Mouse (Mus musculus) MEL-GATA-1-ER (cell line): Measurements from ENCODE around the gene Rad9a.

Experiments
- DNase-seq: peaks from one replicate; pipeline ENCODE4 v3.0.0-alpha.2; 2012; ENCODE audit warnings: low read depth; ENCODE audit errors: extremely low read depth

Gene Rad9a

DNA sequence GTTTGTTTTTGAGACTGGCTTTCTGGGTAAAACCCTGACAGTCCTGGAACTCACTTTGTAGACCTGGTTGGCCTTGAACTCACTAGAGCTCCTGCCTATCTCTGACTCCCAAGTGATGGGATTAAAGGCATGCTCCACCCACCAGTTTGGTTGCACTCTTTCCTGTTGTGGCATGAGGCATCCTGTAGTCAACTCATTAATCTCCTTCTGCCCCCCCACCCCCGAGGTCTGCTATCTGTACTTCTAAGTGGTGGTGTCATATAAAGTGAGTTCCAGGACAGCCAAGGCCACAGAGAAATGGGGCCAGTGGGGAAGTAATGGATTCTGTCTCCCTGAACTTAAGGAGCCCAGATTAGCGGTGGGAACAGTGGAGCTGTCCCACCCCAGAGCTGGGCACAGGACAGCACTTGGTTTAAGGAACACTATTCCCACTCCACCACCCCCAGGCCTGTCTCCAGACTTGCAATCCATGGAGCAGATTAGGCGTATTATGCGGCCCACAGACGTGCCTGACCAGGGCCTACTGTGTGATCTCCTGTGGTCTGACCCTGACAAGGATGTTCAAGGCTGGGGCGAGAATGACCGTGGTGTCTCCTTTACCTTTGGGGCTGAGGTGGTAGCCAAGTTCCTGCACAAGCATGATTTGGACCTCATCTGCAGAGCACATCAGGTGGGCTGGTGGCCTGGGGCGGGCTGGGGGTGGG, 7.3 kb downstream of the Rad9a start:
- DNase-seq, result no peak

DNA sequence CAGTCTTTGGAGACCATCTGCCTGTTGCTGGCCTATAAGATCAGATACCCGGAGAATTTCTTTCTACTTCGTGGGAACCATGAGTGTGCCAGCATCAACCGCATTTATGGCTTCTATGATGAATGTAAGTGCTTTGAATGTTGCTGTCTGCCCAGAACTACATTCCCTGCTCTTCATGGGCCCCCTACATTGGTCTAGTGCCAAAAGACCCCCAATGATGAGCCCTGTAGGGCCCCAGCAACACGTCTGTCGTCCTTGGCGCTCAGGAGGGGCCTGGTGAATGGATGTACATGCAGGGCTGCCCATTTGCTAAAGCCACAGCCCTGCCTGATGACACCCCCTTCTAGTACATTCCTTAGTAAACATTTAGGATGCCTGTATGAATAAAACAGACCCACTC, 8.3 kb downstream of the Rad9a start:
- DNase-seq, result no peak

DNA sequence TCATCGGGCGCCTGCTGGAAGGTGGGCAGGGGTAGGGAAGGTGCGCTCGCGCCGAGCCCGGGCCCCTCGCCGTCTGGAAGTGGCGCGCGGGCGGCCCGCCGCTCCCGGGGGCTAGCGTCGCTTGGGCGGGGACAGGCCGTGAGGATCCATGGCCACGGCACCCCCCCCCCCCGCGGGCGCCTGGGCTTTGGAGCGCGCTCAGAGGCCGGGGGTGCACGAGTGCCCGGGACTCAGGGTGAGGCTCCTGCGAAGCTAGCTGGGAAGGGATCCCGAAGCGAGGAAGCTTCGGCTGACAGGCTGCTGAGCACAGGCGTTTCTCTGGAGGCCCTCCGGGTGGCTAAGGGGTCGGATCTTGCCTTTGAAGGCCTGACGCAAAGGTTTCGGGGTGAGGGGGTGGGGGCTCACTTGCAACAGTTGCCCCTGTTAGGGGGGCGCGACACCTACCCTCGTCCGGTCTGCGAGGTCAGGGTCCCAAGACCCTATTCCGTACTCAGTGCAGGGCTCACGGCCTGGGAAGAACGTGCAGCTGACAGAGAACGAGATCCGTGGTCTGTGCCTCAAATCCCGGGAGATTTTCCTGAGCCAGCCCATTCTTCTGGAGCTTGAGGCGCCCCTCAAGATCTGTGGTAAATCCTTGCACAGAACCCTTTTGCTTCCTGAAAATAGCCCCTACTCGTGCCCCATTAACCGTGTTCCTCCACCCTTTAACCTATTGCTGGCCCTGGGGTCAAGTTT, 9.0 kb downstream of the Rad9a start:
- no peak for DNase-seq

DNA sequence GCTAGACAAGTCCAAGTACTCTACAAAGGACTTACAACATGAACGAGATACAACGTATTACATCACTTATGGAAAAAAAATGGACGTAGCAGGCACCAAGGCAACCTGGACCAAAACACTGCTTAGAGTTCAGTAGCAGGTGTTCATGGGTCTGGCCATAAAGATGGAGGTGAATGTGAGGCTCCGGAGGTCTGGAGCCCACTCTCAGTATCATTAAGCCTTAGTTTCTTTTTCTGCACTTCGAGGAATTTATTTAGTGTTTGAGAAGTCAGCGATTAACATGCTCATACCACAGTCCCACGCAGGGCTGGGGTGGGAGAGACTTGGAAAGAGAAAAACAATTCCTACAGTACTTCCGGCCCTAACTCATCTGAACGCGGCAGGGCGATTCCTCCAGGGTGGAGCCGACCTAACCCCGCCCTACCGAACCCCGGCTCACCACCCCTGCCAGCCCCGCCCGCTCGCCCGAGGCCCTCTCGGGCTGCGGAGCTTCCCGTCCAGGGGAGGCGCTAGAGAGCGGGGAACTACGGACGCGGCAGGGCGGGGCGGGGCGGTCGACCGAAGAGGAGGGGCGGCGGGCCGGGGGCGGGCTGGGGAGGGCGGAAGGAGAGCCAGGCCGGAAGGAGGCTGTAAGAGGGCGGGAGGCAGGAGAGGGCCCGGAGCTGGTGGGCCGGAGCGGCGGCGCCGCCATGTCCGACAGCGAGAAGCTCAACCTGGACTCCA, 9.8 kb downstream of the Rad9a start, which contains the start of gene Ppp1ca:
TSS of gene Ppp1ca (plus strand) at position 538 of the 723 bp plus-strand sequence.
- peak; percentile 68 for DNase-seq

DNA sequence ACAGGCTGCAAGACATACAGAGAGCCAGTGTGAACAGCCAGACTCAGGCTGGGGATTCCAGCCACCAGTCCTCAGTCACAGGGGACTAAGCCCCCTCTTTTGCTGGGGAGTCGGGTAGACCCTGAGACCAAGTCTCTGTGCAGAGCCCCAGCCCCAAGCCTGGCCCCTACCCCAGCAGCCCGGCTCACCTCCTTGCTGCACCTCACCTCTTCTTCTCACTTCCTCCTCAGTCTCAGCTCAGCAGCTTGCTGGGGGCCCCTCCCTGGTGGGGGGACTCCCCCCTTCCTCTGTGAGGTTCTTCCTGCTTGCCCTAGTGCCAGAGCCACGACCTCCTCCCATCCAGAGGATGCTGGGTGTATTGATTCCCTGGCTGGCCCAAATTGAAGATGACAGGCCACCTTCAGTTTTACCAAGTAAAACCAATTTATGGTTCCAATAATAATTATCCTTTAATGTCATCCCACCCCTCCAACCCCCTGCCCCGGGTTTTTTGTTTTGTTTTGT, 10.6 kb downstream of the Rad9a start, which contains the start of gene Tbc1d10c:
TSS of gene Tbc1d10c (minus strand) at position 454 of the 504 bp plus-strand sequence.
- DNase-seq, result no peak

DNA sequence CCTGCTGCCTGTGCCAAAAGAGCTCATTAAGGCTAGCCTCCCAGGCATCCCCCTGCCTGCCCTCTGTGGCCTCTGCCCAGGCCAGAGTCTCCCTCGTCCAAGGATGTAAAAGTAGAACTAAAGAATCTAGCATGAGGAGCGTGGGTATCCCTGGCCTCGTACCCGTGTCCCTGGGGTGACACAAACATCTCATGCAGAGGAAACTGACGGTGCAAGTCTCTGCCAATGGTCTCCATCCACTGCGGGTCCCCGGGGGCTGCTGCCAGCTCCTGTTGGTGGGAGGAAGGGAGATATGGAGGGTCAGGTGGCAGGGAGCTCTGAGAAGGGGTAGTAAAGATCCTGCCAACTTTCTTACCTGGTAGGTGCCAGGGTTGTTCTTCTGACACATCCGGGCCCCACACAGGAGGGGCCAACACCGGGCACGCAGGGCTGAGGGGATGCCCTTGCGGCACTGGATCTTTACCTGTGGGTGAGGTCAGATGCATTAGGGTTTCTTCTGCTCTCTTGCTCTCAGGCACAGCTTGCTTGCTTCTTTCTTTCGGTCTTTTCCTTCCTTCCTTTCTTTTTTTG, 12.3 kb downstream of the Rad9a start:
- no peak for DNase-seq

DNA sequence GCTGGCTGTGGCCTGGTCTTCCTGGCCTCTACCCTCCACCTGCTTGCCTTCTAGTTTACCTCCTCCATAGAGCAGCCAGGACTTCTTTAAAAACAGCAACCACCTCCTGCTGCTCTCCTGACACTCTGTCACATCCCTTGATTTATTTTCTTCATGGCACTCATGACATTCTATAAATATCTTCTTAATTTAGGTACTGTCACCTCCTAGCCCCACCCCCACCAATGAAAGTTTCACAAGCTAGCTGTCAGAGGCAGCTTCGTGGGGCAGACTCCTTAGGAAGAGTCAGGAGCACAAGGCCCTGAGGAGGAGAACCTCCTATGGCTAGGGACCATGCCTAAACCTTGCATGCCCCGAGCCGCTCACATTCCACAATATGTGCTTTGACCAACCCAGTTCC, 14.2 kb downstream of the Rad9a start:
- DNase-seq, result no peak

DNA sequence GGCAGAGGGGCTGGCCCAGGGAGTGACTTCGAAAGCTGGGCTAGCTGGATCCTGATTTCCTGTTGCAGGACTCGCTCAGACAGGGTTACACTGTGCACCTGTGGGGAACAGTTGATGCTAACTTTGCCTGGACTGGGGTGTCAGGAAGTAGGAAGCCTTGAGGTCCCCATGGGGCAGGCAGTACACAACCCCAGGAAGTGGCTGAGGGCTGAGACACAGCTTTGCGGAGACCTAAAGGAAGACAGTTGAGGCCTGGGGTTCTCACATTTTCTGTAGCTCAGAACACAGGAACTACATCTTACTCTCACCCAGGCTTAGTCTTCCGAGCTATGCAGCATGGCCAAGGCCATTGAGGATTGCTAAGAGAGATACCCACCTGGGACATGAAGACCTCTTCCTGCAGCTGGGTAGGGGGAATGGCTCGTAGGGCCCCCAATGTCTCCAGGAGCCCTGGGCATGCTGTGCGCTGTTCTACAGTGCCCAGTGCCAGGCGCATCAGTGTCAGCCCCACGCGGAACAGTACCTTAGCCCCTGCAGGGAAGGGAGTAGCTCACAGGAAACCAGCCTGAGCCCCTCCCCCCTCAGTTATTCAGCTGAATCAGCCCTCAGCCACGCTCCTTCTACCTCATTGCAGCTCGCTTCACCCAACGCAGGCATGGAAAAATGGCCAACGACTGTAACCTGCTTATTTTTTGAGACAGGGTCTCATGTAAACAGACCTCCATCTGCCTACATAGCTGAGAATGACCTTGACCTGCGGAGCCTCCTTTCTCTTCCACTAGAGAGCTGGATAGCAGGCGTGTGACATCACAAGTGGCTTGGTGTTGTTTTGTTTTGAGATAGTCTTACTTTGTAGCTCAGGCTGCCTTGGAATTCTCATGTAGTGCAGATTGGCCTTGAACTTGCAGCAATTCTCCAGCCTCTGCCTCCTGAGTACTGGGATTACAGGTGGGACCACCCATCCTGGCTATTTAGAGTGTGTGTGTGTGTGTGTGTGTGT, 16.2 kb downstream of the Rad9a start:
- no peak for DNase-seq

DNA sequence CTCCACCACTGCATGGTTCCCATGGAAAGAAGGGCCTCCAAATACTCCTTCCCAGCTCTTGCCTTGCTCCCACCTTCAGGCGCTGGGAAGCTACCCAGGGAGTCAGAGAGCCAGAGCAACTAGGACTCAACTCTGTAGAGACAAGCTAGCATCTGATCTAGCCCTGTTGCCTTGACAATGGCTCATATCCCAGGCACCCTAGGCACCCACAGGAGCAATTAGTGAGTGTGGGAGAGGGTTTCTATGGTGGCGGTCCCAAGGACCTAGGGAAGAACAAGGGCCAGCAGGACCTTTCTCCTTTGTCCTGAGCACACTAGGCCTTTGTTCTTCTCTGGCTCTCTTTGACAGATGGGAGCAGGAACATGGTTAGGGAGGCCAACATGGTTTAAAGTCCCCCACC, 17.8 kb downstream of the Rad9a start:
- DNase-seq, result no peak

DNA sequence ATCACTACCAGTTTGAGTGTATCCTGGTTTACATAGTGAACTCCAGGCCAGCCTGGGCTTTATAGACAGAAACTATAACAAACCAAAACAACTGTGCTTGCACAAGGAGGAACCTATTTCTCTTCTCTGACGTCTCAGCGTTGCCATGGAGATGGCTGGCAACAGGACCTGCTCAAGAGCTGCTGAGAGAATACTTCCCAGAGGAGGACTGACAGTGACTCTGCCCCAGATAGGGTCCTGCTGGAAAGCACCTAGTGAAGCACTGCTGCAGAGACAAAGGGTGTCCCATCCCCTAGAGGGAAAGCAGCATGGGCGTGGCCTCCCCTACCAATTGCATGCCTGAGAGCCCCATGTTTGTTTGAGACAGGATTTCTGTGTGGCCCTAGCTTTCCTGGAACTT, 19.6 kb downstream of the Rad9a start:
- DNase-seq, result no peak

DNA sequence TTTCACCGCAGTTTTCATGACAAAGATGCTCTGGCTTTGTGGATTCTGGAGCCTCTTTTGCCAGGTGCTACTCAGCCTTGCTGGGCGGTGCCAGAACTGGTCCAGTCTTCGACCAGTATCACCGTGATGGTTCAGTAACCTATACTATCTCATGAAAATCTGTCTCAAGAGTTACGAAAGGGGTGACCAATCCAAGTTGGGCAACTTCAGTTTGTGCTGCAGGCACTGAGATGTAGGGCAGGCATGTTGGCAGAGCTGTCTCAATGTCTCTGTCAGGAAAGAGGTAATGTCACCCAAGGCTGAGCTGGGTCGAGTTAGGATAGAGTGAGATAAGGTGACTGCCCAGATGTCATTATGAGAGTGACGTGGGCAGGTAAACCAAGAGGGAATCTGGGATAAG, 21.1 kb downstream of the Rad9a start:
- DNase-seq, result no peak

DNA sequence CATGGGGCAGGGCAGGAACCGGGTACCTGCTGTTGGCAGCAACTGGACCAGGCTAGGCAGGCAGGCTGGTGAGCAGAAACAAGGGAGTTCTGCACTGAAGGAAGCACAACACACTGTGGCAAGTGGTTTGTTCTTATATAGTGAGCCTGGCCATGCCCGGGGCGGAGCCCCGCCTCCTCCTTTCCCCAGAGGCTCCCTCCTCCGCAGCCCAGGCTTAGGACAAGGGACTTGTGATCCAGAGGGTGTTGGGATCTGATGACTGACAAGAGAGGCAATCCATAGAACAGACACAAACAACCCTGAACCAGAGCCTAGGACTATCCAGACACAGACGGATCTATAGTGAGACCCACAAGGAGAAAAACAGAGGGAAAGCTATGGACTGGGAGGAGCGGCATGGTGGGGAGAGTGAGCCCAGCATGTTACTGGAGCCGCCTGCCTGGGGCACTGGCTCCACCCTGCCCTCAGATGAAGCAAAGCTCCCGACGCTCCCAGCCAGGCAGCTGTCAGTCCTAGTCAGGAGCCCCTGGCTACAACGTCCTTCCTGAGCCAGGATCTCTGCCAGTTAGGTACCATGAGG, 26.0 kb downstream of the Rad9a start, which contains the start of gene Carns1:
TSS of gene Carns1 (minus strand) at position 112 of the 580 bp plus-strand sequence.
- DNase-seq, result no peak

DNA sequence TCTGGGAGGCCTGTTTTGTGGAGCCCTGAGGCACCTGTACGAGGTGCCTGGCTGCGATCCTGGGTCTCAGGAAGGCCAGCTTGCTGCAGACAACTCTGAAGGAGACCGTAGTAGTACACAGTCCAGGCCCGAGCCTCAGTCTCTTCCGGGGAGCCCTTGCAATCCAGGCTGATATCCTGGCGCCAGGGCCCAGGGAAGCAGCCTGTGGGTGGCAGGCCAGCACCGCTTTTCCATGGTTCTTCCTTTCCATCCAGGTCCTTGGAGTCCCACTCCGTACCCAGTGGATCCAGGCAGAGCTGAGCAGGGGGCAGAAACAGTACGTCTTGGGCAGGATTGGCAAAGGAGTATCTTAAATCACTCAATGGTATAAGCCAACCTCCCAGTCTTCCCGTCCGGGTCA, 28.5 kb downstream of the Rad9a start:
- DNase-seq, result no peak

DNA sequence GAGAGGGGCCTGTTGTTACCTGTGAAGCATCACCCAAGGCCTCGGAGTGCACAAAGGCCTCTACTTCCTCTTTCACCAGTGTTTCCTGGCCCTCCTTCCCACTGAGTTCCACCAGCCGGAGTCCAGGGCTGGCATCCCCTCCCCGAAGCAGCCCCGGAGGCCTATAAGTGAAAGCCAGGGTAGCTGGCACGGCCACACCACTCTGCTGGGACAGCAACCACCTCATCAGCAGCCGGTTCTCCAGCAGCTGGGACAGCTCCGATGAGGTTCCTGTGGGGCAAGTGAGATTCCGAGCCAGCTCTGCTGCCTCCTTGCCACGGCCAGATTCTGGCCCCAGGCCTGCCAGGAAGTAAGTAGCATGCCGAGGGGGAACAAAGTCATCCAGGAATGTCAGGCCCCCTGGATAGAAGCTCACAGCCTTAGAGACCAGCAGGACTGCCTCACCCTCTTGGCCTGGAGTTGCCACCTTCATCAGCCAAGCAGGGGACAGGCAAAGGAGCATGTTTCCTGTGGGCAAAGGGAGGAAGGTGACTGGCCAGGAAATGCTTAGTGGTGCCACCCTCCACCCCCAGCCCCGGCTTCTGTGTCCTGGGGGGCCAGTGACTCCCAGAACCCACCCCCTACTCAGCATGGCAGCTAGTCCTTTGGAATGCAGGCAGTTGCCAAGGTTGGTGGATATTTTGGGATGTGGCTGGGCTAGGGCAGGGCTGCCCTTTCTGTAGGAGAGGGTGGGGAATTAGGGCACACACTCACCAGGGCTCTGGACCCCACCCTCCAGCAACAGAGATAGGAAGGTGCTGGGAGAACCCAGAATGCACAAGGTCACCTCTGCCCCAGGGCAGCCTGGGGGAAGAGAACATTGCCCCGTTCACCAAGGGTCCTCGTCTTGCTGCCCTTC, 29.8 kb downstream of the Rad9a start:
- no peak for DNase-seq

DNA sequence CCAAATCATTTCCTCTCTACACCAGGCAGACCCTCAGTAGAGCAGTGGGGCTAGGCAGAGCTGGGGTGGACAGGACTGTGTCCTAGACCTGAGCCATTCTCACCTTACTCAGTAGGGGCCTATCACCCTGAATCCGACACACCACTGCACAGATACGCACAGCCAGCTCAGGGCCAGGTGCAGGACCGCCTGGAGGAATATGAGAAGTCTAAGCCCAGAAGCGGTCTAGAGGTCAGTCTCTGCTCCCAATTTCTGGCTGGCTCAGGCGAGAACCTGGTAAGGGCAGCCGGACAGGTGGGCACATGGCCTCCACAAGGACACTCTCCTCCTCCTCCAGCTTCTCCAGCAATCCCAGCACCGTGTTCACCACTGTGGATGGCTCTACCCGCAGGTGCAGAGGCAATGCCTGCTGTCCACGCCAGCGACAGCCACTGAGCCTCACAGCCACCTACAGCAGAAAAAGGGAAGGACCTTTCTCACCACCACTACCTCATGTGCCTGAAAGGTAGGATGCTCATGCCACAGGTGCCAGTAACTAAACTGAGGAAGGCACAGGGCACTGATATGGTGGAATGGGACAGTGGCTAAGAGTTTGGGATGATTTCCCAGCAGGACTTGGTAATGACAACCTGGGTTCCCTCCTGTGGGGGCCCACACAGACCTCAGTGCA, 30.6 kb downstream of the Rad9a start:
- no peak for DNase-seq

DNA sequence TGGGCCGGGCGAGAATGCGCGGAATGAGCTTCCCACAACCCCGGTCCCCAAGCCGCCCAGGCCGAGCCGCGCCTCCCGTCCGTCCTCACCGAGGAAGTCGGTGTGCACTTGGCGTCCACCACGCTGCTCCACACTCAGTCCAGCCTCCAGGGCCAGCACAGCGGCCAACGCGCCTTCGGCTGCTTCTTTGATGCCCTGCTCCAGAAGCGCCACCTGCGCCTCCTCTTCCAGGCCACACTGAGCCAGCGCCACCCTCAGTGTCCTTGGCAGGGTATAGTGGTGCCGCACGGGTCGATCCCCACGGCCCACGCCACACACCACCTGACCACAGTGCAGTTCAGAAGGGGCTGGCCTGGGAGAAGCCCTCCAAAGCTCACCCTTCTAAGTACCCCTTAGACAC, 31.7 kb downstream of the Rad9a start:
- no peak for DNase-seq

DNA sequence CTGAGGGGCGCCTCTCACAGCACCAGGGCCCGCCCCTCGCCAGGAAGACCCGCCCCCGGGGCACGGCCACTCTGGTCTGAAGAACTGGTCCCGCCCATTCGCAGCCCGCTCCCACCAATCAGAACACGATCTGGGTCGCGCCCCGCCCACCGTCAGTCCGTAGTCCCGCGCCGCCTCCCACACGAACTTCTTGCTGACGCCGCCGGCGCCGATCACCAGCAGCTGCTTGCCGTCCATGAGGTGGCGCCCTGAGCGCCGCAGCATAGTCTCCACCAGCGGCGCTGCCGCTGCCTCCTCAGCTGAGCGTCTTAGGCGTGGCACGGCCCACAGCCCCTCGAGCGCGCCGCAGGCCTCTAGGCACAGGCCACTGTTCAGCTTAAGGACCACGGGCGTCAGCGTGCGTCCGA, 32.1 kb downstream of the Rad9a start:
- peak; percentile 91 for DNase-seq

DNA sequence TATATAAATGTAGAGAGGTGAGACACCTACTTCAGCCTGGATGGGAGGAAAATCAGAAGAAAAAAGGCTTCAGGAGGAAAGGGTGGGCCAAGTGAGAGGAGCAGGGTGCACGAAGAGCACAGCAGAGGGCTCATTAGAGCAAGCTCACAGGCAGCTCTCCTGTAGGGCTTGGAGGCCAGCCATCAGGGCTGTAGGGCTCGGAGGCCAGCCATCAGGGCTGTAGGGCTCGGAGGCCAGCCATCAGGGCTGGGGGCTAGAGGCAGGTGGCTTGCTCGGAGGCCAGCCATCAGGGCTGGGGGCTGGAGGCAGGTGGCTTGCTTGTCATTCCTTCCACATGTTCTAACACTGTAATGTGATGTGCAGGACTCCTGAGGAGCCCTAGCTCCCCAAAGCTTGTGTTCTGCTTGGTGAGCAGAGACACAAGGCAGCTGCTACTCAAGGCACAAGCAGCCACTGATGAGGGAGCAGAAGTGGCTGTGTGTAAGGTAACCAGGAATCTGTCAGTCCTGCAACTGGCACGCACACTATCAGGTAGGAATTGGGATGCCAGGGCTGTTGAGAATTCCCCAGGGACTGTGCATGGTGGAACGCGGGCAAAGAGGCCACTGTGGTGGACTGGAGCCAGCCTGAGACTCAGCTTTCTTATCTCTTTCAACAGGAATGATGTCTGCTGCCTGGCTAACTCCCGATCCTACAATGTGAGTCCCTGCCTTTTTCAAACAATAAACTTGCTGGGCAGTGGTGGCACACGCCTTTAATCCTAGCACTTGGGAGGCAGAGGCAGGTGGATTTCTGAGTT, 34.6 kb downstream of the Rad9a start:
- no peak for DNase-seq
